Mouse (Mus musculus) brain, adult 10 weeks (tissue): Measurements from ENCODE around the gene Gm4498. TPM values are rescaled to one million over a fixed set of nuclear protein-coding genes. Genes with fewer than 3 reads are reported as not detected.

ENCODE experiments used
- polyA plus RNA-seq: library from polyadenylated mRNA; stranded (reverse); fragments of 350-450 nt; fragmentation: Illumina TruSeq; extraction: RNeasy Lipid Tissue Mini Kit (QIAGEN cat#74804); gene quantifications from one replicate; pipeline ENCODE4 v1.2.3, GENCODE M21; 2015; ENCODE audit warnings: low read depth, low replicate concordance

The Gm4498 gene
- polyA plus RNA-seq: not detected

GRCm38 (mm10) chr7:20233728-20234127 lies at the start of gene Gm4498:
Gene Gm4498 (minus strand): TSS chr7:20233828.

DNA sequence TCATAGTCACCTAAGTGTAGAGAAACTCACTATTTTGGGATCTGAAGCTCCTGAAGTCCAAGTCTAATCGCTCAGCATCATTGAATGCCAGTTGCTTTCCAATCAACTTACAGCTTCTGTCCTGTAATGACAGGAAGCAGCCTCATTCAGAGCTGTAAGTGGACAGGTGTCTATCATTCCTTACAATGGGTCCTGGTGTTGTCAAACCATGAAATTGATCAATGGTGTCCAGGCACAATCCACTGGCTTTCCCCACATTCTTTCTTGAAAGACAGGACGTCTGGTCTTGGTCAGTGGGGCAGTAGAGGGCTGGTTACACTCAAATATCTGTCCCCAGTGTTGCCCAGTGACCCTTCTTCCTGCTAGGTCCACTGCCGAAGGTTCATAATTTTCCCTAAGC lies 29.1 kb upstream of the Gm4498 start, which contains the start of gene Gm5890:
TSS of gene Gm5890 (minus strand) at position 101 of the 400 bp plus-strand sequence.

GRCm38 (mm10) chr7:20205507-20205906 lies 28.1 kb downstream of the Gm4498 start, which contains the start of gene Gm6164:
Gene Gm6164 (minus strand): TSS chr7:20205607.

DNA sequence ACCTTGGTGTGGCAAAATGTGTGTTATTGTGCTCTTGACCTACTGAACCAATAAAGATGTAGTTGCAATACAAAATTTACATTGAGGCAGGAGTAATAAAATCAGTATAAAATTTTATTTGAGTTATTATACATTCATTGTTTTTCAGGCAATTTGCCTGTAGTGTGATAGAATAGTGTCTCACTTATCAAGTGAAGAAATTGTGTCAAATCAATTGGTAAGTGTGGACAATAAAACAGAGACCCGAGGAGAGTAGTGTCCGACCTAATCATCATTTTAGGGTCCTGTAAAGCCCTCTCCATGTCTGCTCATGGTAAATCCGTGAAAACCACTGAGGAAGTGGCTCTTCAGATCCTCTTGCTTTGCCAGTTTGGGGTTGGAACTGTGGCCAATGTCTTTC lies 40.2 kb downstream of the Gm4498 start, which contains the start of gene Vmn1r95:
TSS of gene Vmn1r95 (plus strand) at position 301 of the 400 bp plus-strand sequence.

Other genes with a start within 250 kb of the Gm4498 start
- gene Nlrp9b, start 242.4 kb downstream of the Gm4498 start, polyA plus RNA-seq: not detected
- not detected for gene Vmn1r91, start 134.1 kb downstream of the Gm4498 start, polyA plus RNA-seq
- gene Gm16442, start 111.2 kb downstream of the Gm4498 start, polyA plus RNA-seq: not detected
- gene Vmn1r93, start 94.7 kb downstream of the Gm4498 start, polyA plus RNA-seq: not detected
- not detected for gene Vmn1r94, start 65.5 kb downstream of the Gm4498 start, polyA plus RNA-seq
- gene Vmn1r95, start 40.1 kb downstream of the Gm4498 start, polyA plus RNA-seq: not detected
- gene Gm6164, start 28.2 kb downstream of the Gm4498 start, polyA plus RNA-seq: not detected
- not detected for gene Gm5890, start 29.0 kb upstream of the Gm4498 start, polyA plus RNA-seq
- not detected for gene Gm4133, start 100.2 kb upstream of the Gm4498 start, polyA plus RNA-seq
- not detected for gene Gm5728, start 141.6 kb upstream of the Gm4498 start, polyA plus RNA-seq
- not detected for gene Vmn1r100, start 184.1 kb upstream of the Gm4498 start, polyA plus RNA-seq
- gene Vmn1r101, start 208.8 kb upstream of the Gm4498 start, polyA plus RNA-seq: not detected
- gene Gm10670, start 241.1 kb upstream of the Gm4498 start, polyA plus RNA-seq: not detected